Mouse (Mus musculus): ENCODE data around the gene Ms4a1.
"Not testable (repeated sequence)": the region's sequence is repeated elsewhere in the genome, so short reads cannot be mapped to it uniquely, and the experiment has no call there.

DNA sequence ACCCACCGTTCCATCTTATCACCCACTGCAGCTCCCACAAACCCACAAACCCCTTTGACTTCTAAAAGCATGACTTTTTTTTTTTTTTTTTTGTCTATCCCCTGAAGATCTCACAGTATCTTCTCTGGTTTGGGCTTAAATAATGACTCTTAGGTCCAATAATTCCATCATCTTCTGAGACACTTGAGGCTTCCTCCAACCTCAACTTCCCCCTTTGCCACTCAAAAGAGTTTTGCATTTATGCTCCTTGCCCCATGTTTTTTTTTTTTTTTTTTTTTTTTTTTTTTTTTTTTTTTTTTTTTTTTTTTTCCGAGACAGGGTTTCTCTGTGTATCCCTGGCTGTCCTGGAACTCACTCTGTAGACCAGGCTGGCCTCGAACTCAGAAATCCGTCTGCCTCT lies 3.1 kb downstream of the Ms4a1 start:
- not testable (repeated sequence) for TF ChIP-seq POLR2A (IDR thresholded peaks at IDR 0.05; ENCODE audit: low read depth, low read length); CTCF (IDR thresholded peaks at IDR 0.05; ENCODE audit: extremely low read depth, insufficient read depth, insufficient read length, insufficient replicate concordance)
